Mouse (Mus musculus): ENCODE data around the gene Nqo2.

GRCm38 (mm10) chr13:34007234-34007633, 42.7 kb downstream of the Nqo2 start:
- TF ChIP-seq CTCF (IDR thresholded peaks at IDR 0.05; ENCODE audit: low read depth, low read length), result no peak
- TF ChIP-seq TAL1 (conservative IDR thresholded peaks at IDR 0.05; ENCODE audit: low read depth, low read length), result no peak
- no peak for TF ChIP-seq GATA1 (IDR thresholded peaks at IDR 0.05; ENCODE audit: borderline replicate concordance, low read length)

Data from G1E (cell line).